Mouse (Mus musculus) lung, postnatal 0 days (tissue): ENCODE data around the gene Otud3. TPM values are rescaled to one million over a fixed set of nuclear protein-coding genes. Genes with fewer than 3 reads are reported as not detected.

ENCODE experiments used
- ATAC-seq: fragments of 200-750 bp; cut with Nextera tagmentation; 2 replicates; pipeline ENCODE4 v1.8.0; 2017; ENCODE audit warnings: moderate library complexity
- DNase-seq: peaks from one replicate; pipeline ENCODE4 v3.0.0-alpha.2; 2016; ENCODE audit warnings: low spot score
- H3K27ac ChIP-seq: fragments of 300-500 bp; sonication (generic); 2 replicates; pipeline ENCODE4 v1.5.1; 2014; ENCODE audit warnings: antibody characterized with exemption, mild to moderate bottlenecking, low read length, mixed read lengths
- H3K27me3 ChIP-seq: fragments of 300-500 bp; sonication (generic); replicated peaks from 2 replicates; pipeline ENCODE4 v1.6.1; 2014; ENCODE audit warnings: low read length, mixed read lengths; ENCODE audit not compliant: insufficient read depth
- H3K36me3 ChIP-seq: fragments of 300-500 bp; sonication (generic); 2 replicates; pipeline ENCODE4 v1.6.1; 2014; ENCODE audit warnings: low read length, mixed read lengths; ENCODE audit not compliant: insufficient read depth
- H3K4me1 ChIP-seq: fragments of 300-500 bp; sonication (generic); 2 replicates; pipeline ENCODE4 v1.6.1; 2014; ENCODE audit warnings: antibody characterized with exemption, low read depth, low read length, mixed read lengths; ENCODE audit not compliant: insufficient read depth
- H3K4me2 ChIP-seq: fragments of 300-500 bp; sonication (generic); replicated peaks from 2 replicates; pipeline ENCODE4 v1.6.1; 2014; ENCODE audit warnings: low read depth, mild to moderate bottlenecking, low read length, moderate library complexity, mixed read lengths
- H3K4me3 ChIP-seq: fragments of 300-500 bp; sonication (generic); 2 replicates; pipeline ENCODE4 v1.5.1; 2014; ENCODE audit warnings: low read depth, low read length
- H3K9ac ChIP-seq: fragments of 300-500 bp; sonication (generic); replicated peaks from 2 replicates; pipeline ENCODE4 v1.6.1; 2014; ENCODE audit warnings: low read depth, mild to moderate bottlenecking
- H3K9me3 ChIP-seq: fragments of 300-500 bp; sonication (generic); 2 replicates; pipeline ENCODE4 v1.6.1; 2016; ENCODE audit warnings: low read length, mixed read lengths
- CTCF ChIP-seq: IDR thresholded peaks from 2 replicates; pipeline ENCODE4 v1.5.1; 2016; ENCODE audit warnings: antibody characterized with exemption, mild to moderate bottlenecking
- EP300 ChIP-seq: IDR thresholded peaks from 2 replicates; pipeline ENCODE4 v1.6.1; 2016; ENCODE audit warnings: antibody characterized with exemption, mild to moderate bottlenecking, control low read depth
- WGBS: fragments of 180-500 bp; shearing (Covaris S2); extraction: QIAGEN DNeasy Blood & Tissue Kit; methylation state at CpG from one replicate; pipeline ENCODE4 v1.1.7; 2014; 5-methylcytosine and 5-hydroxymethylcytosine counted together
- polyA plus RNA-seq: library from polyadenylated mRNA; unstranded; fragments of >200 nt; fragmentation: Nextera tagmentation; extraction: Ambion mirVana; gene quantifications from 2 replicates; pipeline ENCODE4 v1.2.1, GENCODE M21; 2015

Otud3 gene
- polyA plus RNA-seq, 1 experiment from 2014 or later, result 4.0 TPM

- DNase-seq, result peak; percentile 64
- TF ChIP-seq CTCF (no peak), EP300 (peak; percentile 45; the same call in 1 of the 2 replicates)
- 19% methylated on average over 6 of the region's 6 CpGs for WGBS
- Histone ChIP-seq H3K4me3 (no peak overlapping the region), H3K4me2 (no peak overlapping the region), H3K36me3 (no peaks in the 10 kb centered on the region), H3K9me3 (no peaks in the 10 kb centered on the region), H3K27me3 (no peaks in the 10 kb centered on the region), H3K4me1 (no peaks in the 10 kb centered on the region; the same call in 1 of the 2 replicates), H3K27ac (peak overlapping the region; percentile 74), H3K9ac (no peak overlapping the region)
- ATAC-seq, result peak; percentile 10; the same call in 1 of the 2 replicates
Observed at GRCm38 (mm10) chr4:138941966-138942365, 28.2 kb upstream of the Otud3 start.

GRCm38 (mm10) chr4:138941401-138941800 is 27.7 kb upstream of the Otud3 start:
- TF ChIP-seq EP300 (0 out of 2 replicates have a peak, but pooled peaks have one; percentile 2), CTCF (no peak)
- Histone ChIP-seq H3K27me3 (no peaks in the 10 kb centered on the region), H3K27ac (peak overlapping the region; percentile 74), H3K4me3 (no peak overlapping the region), H3K36me3 (no peaks in the 10 kb centered on the region), H3K9me3 (no peaks in the 10 kb centered on the region), H3K4me2 (no peak overlapping the region), H3K9ac (no peak overlapping the region), H3K4me1 (no peaks in the 10 kb centered on the region; the same call in 1 of the 2 replicates)
- DNase-seq (peak; percentile 28), ATAC-seq (no peak)
- WGBS, result 23% methylated on average over 7 of the region's 7 CpGs

- Histone ChIP-seq H3K4me1 (no peaks in the 10 kb centered on the region; the same call in 1 of the 2 replicates), H3K4me2 (no peak overlapping the region; the same call in 1 of the 2 replicates), H3K9ac (no peak overlapping the region), H3K27ac (peak overlapping the region; percentile 63), H3K27me3 (no peaks in the 10 kb centered on the region), H3K4me3 (no peak overlapping the region), H3K36me3 (no peaks in the 10 kb centered on the region), H3K9me3 (no peaks in the 10 kb centered on the region)
- DNase-seq, result peak; percentile 97
- peak; percentile 89 for ATAC-seq
- WGBS, result 38% methylated on average over 4 of the region's 4 CpGs
- TF ChIP-seq CTCF, result peak; percentile 49
- TF ChIP-seq EP300, result peak; percentile 83
Observed at GRCm38 (mm10) chr4:138939481-138939880, 25.7 kb upstream of the Otud3 start.

GRCm38 (mm10) chr4:138938495-138939269 is 24.9 kb upstream of the Otud3 start:
- WGBS, result 33% methylated on average over 10 of the region's 10 CpGs
- peak; percentile 64 for ATAC-seq
- Histone ChIP-seq H3K4me2 (no peak overlapping the region; the same call in 1 of the 2 replicates), H3K27me3 (no peaks in the 10 kb centered on the region), H3K9me3 (no peaks in the 10 kb centered on the region), H3K36me3 (no peaks in the 10 kb centered on the region), H3K4me1 (no peaks in the 10 kb centered on the region; the same call in 1 of the 2 replicates), H3K27ac (peak overlapping the region; percentile 63), H3K9ac (no peak overlapping the region), H3K4me3 (no peak overlapping the region)
- peak; percentile 91 for DNase-seq
- TF ChIP-seq EP300 (peak; percentile 84), CTCF (no peak)

DNA sequence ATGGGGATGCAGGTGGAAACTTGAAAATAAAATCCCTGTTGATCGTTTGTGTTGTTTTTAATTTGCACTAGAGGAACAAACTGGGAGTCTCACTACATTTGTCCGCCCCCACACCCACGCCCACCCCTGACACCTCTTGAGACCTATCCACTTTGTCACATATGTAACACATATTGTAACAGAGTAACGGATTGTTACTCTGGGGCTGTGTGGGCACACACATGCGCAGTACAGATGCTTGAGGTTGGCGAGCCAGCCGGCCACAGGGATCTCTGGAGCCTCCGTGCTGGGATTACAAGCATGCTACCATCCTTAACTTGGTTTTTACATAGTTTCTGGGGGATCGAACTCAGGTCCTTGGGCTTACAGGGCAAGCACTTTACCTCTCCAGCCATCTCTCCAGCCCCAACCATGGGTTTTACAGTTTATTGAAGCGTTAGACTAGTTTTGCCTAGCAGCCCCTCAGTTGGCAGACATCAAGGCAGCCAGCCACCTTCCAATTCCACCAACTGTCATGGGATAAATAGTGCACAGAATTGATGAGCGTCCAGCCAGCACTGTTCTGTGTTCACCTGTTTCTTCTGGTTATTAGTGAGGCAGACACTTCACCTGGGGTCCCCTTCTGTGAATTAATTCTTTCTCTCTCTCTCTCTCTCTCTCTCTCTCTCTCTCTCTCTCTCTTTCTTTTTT is 20.9 kb upstream of the Otud3 start:
- no peaks in the 10 kb centered on the region; the same call in 1 of the 2 replicates for H3K4me1 ChIP-seq
- no peak overlapping the region for H3K27ac ChIP-seq
- no peak for ATAC-seq
- WGBS, result 78% methylated on average over 11 of the region's 11 CpGs
- no peaks in the 10 kb centered on the region for H3K36me3 ChIP-seq
- no peaks in the 10 kb centered on the region for H3K27me3 ChIP-seq
- H3K9me3 ChIP-seq, result no peaks in the 10 kb centered on the region
- no peak for DNase-seq
- H3K9ac ChIP-seq, result no peak overlapping the region
- TF ChIP-seq EP300 (no peak), CTCF (no peak)
- no peak overlapping the region for H3K4me3 ChIP-seq
- H3K4me2 ChIP-seq, result no peak overlapping the region

DNA sequence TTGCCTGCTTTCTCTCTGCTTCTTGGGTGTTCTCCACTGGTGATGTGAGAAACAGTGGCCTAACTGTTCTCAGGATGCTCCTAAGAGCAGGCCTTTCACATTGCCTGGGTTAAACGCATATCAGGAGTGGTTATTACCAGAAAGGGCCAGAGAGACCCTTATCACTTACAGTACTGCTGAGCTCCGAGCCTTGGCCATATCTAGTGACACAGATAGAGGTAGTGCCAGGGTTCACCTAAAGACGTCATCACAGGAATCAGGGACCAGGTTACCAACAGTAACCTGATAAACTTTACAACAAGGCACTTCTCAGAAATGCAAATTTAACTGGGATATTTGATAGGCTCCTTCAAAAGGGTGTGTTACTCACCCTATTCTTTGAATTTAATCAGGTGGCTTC is 20.1 kb upstream of the Otud3 start:
- H3K27ac ChIP-seq, result no peak overlapping the region
- no peak overlapping the region for H3K9ac ChIP-seq
- WGBS, result 53% methylated on average over 3 of the region's 3 CpGs
- H3K36me3 ChIP-seq, result no peaks in the 10 kb centered on the region
- H3K4me2 ChIP-seq, result no peak overlapping the region
- ATAC-seq (no peak), DNase-seq (no peak)
- no peaks in the 10 kb centered on the region for H3K4me1 ChIP-seq
- H3K4me3 ChIP-seq, result no peak overlapping the region
- no peak for TF ChIP-seq EP300
- no peak for TF ChIP-seq CTCF
- H3K9me3 ChIP-seq, result no peaks in the 10 kb centered on the region
- H3K27me3 ChIP-seq, result no peaks in the 10 kb centered on the region
